Mouse (Mus musculus) embryonic fibroblast, embryonic 13.5 days (primary cell): ENCODE results near the gene Ngef.

ENCODE experiments used
- CTCF ChIP-seq: IDR thresholded peaks from 2 replicates; pipeline ENCODE4 v1.5.1; 2011; ENCODE audit warnings: mild to moderate bottlenecking, control low read depth, low read length, moderate library complexity, borderline replicate concordance; ENCODE audit not compliant: insufficient read depth
- POLR2A ChIP-seq: IDR thresholded peaks from 2 replicates; pipeline ENCODE4 v1.6.1; 2011; ENCODE audit warnings: low read depth, mild to moderate bottlenecking, control low read depth, low read length, moderate library complexity

GRCm38 (mm10) chr1:87568398-87568797, 5.3 kb downstream of the Ngef start:
- TF ChIP-seq CTCF (0 out of 2 replicates have a peak, but pooled peaks have one; percentile 11), POLR2A (no peak)
